Mouse (Mus musculus): ENCODE measurements around the gene Ralgps1.
"Not testable (repeated sequence)": the region's sequence is repeated elsewhere in the genome, so short reads cannot be mapped to it uniquely, and the experiment has no call there.

Ralgps1 gene

GRCm38 (mm10) chr2:33323043-33323625 is 48.2 kb downstream of the Ralgps1 start:
- not testable (repeated sequence) for DNase-seq (ENCODE audit: extremely low spot score, low read depth, low spot score)

- DNase-seq (ENCODE audit: extremely low spot score, low read depth, low spot score), result no peak
Measured at GRCm38 (mm10) chr2:33321641-33322040, 49.6 kb downstream of the Ralgps1 start.

GRCm38 (mm10) chr2:33321031-33321430 is 50.3 kb downstream of the Ralgps1 start:
- DNase-seq (ENCODE audit: extremely low spot score, low read depth, low spot score), result no peak

- DNase-seq (ENCODE audit: extremely low spot score, low read depth, low spot score), result no peak
Measured at GRCm38 (mm10) chr2:33320568-33320967, 50.7 kb downstream of the Ralgps1 start.

- DNase-seq (ENCODE audit: extremely low spot score, low read depth, low spot score), result no peak
Measured at GRCm38 (mm10) chr2:33319934-33320333, 51.4 kb downstream of the Ralgps1 start.

GRCm38 (mm10) chr2:33319455-33319854 is 51.8 kb downstream of the Ralgps1 start:
- DNase-seq (ENCODE audit: extremely low spot score, low read depth, low spot score), result no peak

- no peak for DNase-seq (ENCODE audit: extremely low spot score, low read depth, low spot score)
Measured at GRCm38 (mm10) chr2:33318491-33318964, 52.8 kb downstream of the Ralgps1 start.

- DNase-seq (ENCODE audit: extremely low spot score, low read depth, low spot score), result no peak
Measured at GRCm38 (mm10) chr2:33316516-33316915, 54.8 kb downstream of the Ralgps1 start.

- no peak for DNase-seq (ENCODE audit: extremely low spot score, low read depth, low spot score)
Measured at GRCm38 (mm10) chr2:33316063-33316405, 55.3 kb downstream of the Ralgps1 start.

- no peak for DNase-seq (ENCODE audit: extremely low spot score, low read depth, low spot score)
Measured at GRCm38 (mm10) chr2:33315233-33316062, 55.8 kb downstream of the Ralgps1 start.

GRCm38 (mm10) chr2:33309426-33309825 is 61.9 kb downstream of the Ralgps1 start:
- no peak for DNase-seq (ENCODE audit: extremely low spot score, low read depth, low spot score)

- no peak for DNase-seq (ENCODE audit: extremely low spot score, low read depth, low spot score)
Measured at GRCm38 (mm10) chr2:33306565-33306964, 64.7 kb downstream of the Ralgps1 start.

GRCm38 (mm10) chr2:33303416-33303947 is 67.8 kb downstream of the Ralgps1 start:
- DNase-seq (ENCODE audit: extremely low spot score, low read depth, low spot score), result no peak

- no peak for DNase-seq (ENCODE audit: extremely low spot score, low read depth, low spot score)
Measured at GRCm38 (mm10) chr2:33302828-33303227, 68.5 kb downstream of the Ralgps1 start.

GRCm38 (mm10) chr2:33302405-33302804 is 68.9 kb downstream of the Ralgps1 start:
- no peak for DNase-seq (ENCODE audit: extremely low spot score, low read depth, low spot score)

- no peak for DNase-seq (ENCODE audit: extremely low spot score, low read depth, low spot score)
Measured at GRCm38 (mm10) chr2:33300371-33301046, 70.8 kb downstream of the Ralgps1 start.

GRCm38 (mm10) chr2:33298928-33299327 is 72.4 kb downstream of the Ralgps1 start:
- no peak for DNase-seq (ENCODE audit: extremely low spot score, low read depth, low spot score)

- DNase-seq (ENCODE audit: extremely low spot score, low read depth, low spot score), result no peak
Measured at GRCm38 (mm10) chr2:33295115-33295514, 76.2 kb downstream of the Ralgps1 start.

GRCm38 (mm10) chr2:33292057-33292456 is 79.2 kb downstream of the Ralgps1 start:
- no peak for DNase-seq (ENCODE audit: extremely low spot score, low read depth, low spot score)

- no peak for DNase-seq (ENCODE audit: extremely low spot score, low read depth, low spot score)
Measured at GRCm38 (mm10) chr2:33290491-33290890, 80.8 kb downstream of the Ralgps1 start.

GRCm38 (mm10) chr2:33288837-33289236 is 82.4 kb downstream of the Ralgps1 start:
- DNase-seq (ENCODE audit: extremely low spot score, low read depth, low spot score), result no peak

- DNase-seq (ENCODE audit: extremely low spot score, low read depth, low spot score), result no peak
Measured at GRCm38 (mm10) chr2:33283674-33284073, 87.6 kb downstream of the Ralgps1 start.

Data from hindlimb bud, embryonic 11.5 days (tissue).